Mouse (Mus musculus): ENCODE measurements around the gene Zcchc12. TPM values are rescaled to one million over a fixed set of nuclear protein-coding genes. Genes with fewer than 3 reads are reported as not detected.

Zcchc12 gene
- polyA plus RNA-seq (2015; fragmentation: Nextera tagmentation; extraction: Ambion mirVana) = 4.2 and 5.2 TPM in 2 replicates

DNA sequence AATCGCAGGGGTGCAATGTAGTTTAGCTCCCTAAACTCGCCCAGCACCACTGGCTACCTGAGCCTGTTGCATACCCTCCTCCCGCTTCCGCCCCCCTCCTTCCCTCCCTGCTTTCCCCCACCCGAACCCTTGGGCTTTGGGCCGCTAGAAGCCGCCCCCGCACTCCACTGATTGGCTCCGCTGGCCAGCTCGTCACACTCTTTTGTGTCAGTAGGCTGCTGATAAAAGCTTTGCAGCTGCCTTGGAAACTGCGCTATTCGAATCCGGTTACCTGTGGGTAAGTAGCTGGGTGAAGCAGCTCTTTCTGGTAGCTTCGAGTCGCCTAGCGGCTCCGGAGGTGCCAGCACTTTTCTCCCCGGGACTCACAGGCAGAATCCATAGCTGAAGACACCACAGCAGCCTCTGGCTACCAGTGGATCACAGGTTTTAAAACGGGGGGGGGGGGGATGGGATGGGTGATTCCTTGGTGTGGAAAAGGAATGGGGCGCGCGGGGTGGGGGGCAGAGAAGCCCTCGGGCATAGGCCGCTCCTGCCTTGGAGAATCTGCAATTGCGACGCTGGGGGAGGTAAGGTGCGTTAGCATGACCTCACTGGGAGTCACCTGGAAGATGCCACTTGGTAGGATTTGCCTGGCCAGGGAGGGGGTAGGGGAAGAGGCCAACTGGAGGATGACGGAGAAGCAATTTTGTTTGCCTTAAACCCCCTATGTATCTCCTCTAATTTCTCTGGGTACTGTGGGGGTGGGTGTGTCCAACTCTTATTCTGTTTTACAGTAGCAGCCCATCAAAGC is at the start of gene Zcchc12:
Gene Zcchc12 (plus strand): TSS at position 169 of the 790 bp plus-strand sequence.
- WGBS = 26% methylated on average over 28 of the region's 28 CpGs
- Histone ChIP-seq H3K9me3 (replicated peaks; ENCODE audit: low read length) (no peaks in the 10 kb centered on the region), H3K9ac (ENCODE audit: low read depth, low read length) (no peak within 1 kb of the TSS), H3K4me2 (ENCODE audit: low read length) (peak within 1 kb of the TSS; percentile 41), H3K36me3 (ENCODE audit: insufficient read depth, low read length) (no peaks in the 10 kb centered on the region), H3K27ac (no peak within 1 kb of the TSS), H3K4me1 (replicated peaks; ENCODE audit: insufficient read depth, low read length) (no peaks in the 10 kb centered on the region), H3K4me3 (replicated peaks; ENCODE audit: low read depth, low read length) (peak within 1 kb of the TSS; percentile 16; the same call in 1 of the 2 replicates), H3K27me3 (ENCODE audit: insufficient read depth, low read length) (no peaks in the 10 kb centered on the region)
- ATAC-seq (replicated peaks; ENCODE audit: low FRiP score, low read depth) (no peak; the same call in 1 of the 2 replicates), DNase-seq (ENCODE audit: low spot score) (peak; percentile 43)
- no peak for TF ChIP-seq CTCF (IDR thresholded peaks at IDR 0.05; ENCODE audit: low read depth)

DNA sequence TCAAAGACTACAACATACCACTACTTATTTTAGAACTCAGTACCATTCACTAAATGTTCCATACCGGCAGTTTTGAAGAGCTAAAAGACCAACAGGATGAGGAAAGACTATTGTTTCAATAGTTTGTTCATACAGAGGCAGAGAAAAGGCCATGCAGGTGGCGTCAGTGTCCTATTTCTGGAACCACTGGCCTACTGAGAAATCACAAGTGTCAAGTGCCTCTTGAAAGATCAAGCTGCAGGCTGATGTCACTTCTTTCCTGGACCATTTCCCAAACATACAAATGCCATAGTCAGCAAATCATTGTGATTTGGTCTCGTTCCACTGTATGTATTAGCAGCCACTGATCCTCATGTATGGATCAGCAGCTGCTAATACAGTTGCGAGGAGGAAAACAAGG is 49.0 kb upstream of the Zcchc12 start:
- 61% methylated on average over 4 of the region's 4 CpGs for WGBS
- TF ChIP-seq CTCF (IDR thresholded peaks at IDR 0.05; ENCODE audit: low read depth) = no peak
- Histone ChIP-seq H3K4me3 (replicated peaks; ENCODE audit: low read depth, low read length) (no peak overlapping the region), H3K27me3 (ENCODE audit: insufficient read depth, low read length) (no peaks in the 10 kb centered on the region), H3K9ac (ENCODE audit: low read depth, low read length) (no peak overlapping the region), H3K9me3 (replicated peaks; ENCODE audit: low read length) (no peaks in the 10 kb centered on the region), H3K27ac (no peak overlapping the region), H3K4me1 (replicated peaks; ENCODE audit: insufficient read depth, low read length) (no peaks in the 10 kb centered on the region), H3K4me2 (ENCODE audit: low read length) (no peak overlapping the region), H3K36me3 (ENCODE audit: insufficient read depth, low read length) (no peaks in the 10 kb centered on the region)
- ATAC-seq (replicated peaks; ENCODE audit: low FRiP score, low read depth) (no peak), DNase-seq (ENCODE audit: low spot score) (no peak)

DNA sequence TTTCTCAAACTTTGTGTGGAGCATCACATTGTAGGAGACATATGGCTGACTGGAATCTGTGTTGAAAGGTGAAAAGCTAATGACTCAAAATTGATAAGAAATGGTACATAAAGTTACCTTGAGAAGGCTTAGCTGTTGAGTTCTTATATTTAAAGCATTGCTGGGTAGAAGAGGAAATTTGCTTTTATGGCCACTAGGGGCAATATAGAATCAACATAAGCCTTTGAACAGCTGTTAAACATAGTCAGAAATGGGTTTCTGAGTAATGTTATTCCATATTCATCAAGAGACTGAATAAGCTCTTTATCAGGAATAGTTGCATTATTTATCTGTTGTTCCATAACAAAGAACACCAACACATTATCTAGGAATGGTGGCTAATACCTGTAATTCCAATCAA is 45.6 kb upstream of the Zcchc12 start:
- no peak overlapping the region for H3K4me3 ChIP-seq (replicated peaks; ENCODE audit: low read depth, low read length)
- no peak overlapping the region for H3K9ac ChIP-seq (ENCODE audit: low read depth, low read length)
- no peak overlapping the region for H3K4me2 ChIP-seq (ENCODE audit: low read length)
- DNase-seq (ENCODE audit: low spot score) (no peak), ATAC-seq (replicated peaks; ENCODE audit: low FRiP score, low read depth) (no peak)
- H3K9me3 ChIP-seq (replicated peaks; ENCODE audit: low read length) = no peaks in the 10 kb centered on the region
- no peaks in the 10 kb centered on the region for H3K4me1 ChIP-seq (replicated peaks; ENCODE audit: insufficient read depth, low read length)
- H3K27me3 ChIP-seq (ENCODE audit: insufficient read depth, low read length) = no peaks in the 10 kb centered on the region
- H3K36me3 ChIP-seq (ENCODE audit: insufficient read depth, low read length) = no peaks in the 10 kb centered on the region
- no peak overlapping the region for H3K27ac ChIP-seq
- TF ChIP-seq CTCF (IDR thresholded peaks at IDR 0.05; ENCODE audit: low read depth) = peak; percentile 36; the same call in 1 of the 2 replicates

DNA sequence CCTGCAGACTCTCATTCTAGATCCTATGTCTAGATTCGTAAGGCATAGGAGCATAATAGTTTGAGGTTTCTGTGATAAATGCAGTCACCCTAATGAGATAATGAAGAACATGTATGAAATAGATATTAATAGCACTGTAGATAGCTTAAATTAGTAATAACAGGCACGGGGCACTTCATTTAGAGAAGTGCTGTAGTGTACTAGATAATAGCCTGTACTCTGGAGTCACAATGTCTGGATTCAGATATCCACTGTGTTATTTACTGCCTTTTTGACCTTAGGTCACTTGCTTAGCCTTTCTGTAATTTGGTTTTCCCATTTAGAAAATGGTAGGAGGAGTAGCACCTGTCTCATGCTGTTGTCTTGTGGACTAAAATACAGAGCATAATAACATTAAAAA is 39.0 kb upstream of the Zcchc12 start:
- Histone ChIP-seq H3K9me3 (replicated peaks; ENCODE audit: low read length) (no peaks in the 10 kb centered on the region), H3K27ac (no peak overlapping the region), H3K27me3 (ENCODE audit: insufficient read depth, low read length) (no peaks in the 10 kb centered on the region), H3K4me1 (replicated peaks; ENCODE audit: insufficient read depth, low read length) (no peaks in the 10 kb centered on the region), H3K4me3 (replicated peaks; ENCODE audit: low read depth, low read length) (no peak overlapping the region), H3K4me2 (ENCODE audit: low read length) (no peak overlapping the region), H3K9ac (ENCODE audit: low read depth, low read length) (no peak overlapping the region), H3K36me3 (ENCODE audit: insufficient read depth, low read length) (no peaks in the 10 kb centered on the region)
- TF ChIP-seq CTCF (IDR thresholded peaks at IDR 0.05; ENCODE audit: low read depth) = no peak
- ATAC-seq (replicated peaks; ENCODE audit: low FRiP score, low read depth) = no peak
- 63% methylated on average over 2 of the region's 2 CpGs for WGBS
- no peak for DNase-seq (ENCODE audit: low spot score)

DNA sequence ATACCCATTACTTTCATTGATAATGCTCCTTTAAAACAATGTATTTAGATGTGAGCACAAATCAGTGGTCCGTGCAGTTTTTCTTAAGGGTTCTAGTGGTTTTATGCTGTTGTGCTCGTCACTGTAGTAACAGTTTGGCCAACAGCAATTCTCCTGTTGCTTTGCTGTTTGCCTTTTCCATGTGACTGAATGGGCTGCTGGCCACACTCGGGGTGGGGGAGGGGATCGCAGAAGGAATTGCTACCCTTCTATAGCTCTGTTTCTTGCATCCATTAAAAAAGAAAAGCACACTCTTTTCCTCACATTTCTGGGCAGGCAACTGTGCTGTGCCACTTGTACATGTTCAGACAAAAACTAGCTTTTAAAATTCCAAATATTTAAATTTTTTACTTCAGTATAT is 34.1 kb upstream of the Zcchc12 start:
- Histone ChIP-seq H3K4me1 (replicated peaks; ENCODE audit: insufficient read depth, low read length) (no peaks in the 10 kb centered on the region), H3K4me2 (ENCODE audit: low read length) (no peak overlapping the region), H3K27me3 (ENCODE audit: insufficient read depth, low read length) (no peaks in the 10 kb centered on the region), H3K9me3 (replicated peaks; ENCODE audit: low read length) (no peaks in the 10 kb centered on the region), H3K9ac (ENCODE audit: low read depth, low read length) (no peak overlapping the region), H3K36me3 (ENCODE audit: insufficient read depth, low read length) (no peaks in the 10 kb centered on the region), H3K4me3 (replicated peaks; ENCODE audit: low read depth, low read length) (no peak overlapping the region), H3K27ac (no peak overlapping the region)
- DNase-seq (ENCODE audit: low spot score) (no peak), ATAC-seq (replicated peaks; ENCODE audit: low FRiP score, low read depth) (no peak)
- 37% methylated on average over 4 of the region's 4 CpGs for WGBS
- TF ChIP-seq CTCF (IDR thresholded peaks at IDR 0.05; ENCODE audit: low read depth) = no peak

DNA sequence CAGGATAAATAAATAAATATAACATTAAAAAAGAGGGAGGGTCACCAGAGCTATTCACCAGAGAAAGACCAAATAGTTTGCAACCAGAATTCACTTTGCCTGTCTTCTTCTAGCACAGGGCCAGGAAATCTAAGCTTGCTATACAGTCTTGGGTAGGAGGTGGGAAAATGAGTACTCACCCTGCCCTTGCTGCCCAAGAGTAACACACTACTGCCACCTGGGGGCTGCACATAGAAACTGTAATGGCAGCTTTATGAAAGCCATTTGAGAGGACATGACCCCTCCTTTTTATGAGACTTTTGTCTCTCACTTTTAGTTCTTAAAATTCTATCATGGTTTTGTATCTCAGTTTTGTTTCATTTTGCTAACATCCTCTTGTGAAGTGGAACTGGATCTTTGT is 12.1 kb upstream of the Zcchc12 start:
- no peak overlapping the region for H3K27ac ChIP-seq
- no peak overlapping the region for H3K4me3 ChIP-seq (replicated peaks; ENCODE audit: low read depth, low read length)
- H3K4me1 ChIP-seq (replicated peaks; ENCODE audit: insufficient read depth, low read length) = no peaks in the 10 kb centered on the region
- H3K4me2 ChIP-seq (ENCODE audit: low read length) = no peak overlapping the region
- H3K36me3 ChIP-seq (ENCODE audit: insufficient read depth, low read length) = no peaks in the 10 kb centered on the region
- DNase-seq (ENCODE audit: low spot score) (peak; percentile 72), ATAC-seq (replicated peaks; ENCODE audit: low FRiP score, low read depth) (no peak)
- no peaks in the 10 kb centered on the region for H3K27me3 ChIP-seq (ENCODE audit: insufficient read depth, low read length)
- TF ChIP-seq CTCF (IDR thresholded peaks at IDR 0.05; ENCODE audit: low read depth) = peak; percentile 77
- H3K9ac ChIP-seq (ENCODE audit: low read depth, low read length) = no peak overlapping the region
- no peaks in the 10 kb centered on the region for H3K9me3 ChIP-seq (replicated peaks; ENCODE audit: low read length)
